In the genomic region with DNA sequence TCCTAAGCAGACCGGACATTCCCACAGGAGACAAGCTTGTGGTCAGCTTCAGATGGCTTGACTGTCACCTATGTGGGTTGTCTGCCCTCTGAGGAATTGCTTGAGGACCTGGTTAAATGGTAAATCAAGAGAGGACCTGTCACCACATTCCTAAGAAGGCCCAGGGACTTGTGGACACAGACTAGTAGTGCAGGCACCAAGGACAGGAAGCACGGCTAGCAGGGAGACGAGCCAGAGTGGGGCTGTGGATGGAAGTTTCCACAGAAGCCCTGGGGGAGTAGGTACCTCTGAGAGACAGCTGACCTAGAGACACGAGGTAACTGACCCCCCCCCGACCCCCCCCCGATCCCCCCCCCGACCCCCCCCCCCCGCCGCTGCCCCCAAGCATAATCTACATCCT, we compare ENCODE assay signal across 11 mouse cellular contexts. TPM values are rescaled to one million over a fixed set of nuclear protein-coding genes. Genes with fewer than 3 reads are reported as not detected.
A peak's percentile ranks its signal among the peaks of the same experiment; 100 is the strongest.
DNase-seq lines count a peak whose midpoint lies in the region; ATAC-seq lines count a peak whose summit lies in the region.
"Had no signal": no experiment of that assay in that cellular context is flagged by ENCODE, and none has a peak within 500 bp of the region (broad histone marks: within the 10 kb centered on the region; RNA-seq: fewer than 3 reads in every experiment).

No protein-coding gene starts in this region.

- H3K4me2 ChIP-seq in midbrain, embryonic 11.5 days, result no peak overlapping the region
- no peak overlapping the region for H3K4me2 ChIP-seq in hindbrain, embryonic 16.5 days (ENCODE audit: low read length)
- H3K4me2 ChIP-seq in stomach, embryonic 16.5 days (ENCODE audit: low read depth, low read length), result no peak overlapping the region

- WGBS in midbrain, embryonic 10.5 days, result 50% methylated on average over 7 of the region's 9 CpGs
- WGBS in midbrain, embryonic 11.5 days, result 60% methylated on average over 3 of the region's 9 CpGs
- 44% methylated on average over 5 of the region's 9 CpGs for WGBS in hindbrain, embryonic 16.5 days
- 23% methylated on average over 9 of the region's 9 CpGs for WGBS in stomach, embryonic 16.5 days

- peaks cover 44% of the 10 kb centered on the region for H3K4me1 ChIP-seq in midbrain, embryonic 10.5 days
- peaks cover 10% of the 10 kb centered on the region for H3K4me1 ChIP-seq in midbrain, embryonic 11.5 days (ENCODE audit: control insufficient read depth, insufficient read depth, low read length)
- H3K4me1 ChIP-seq in hindbrain, embryonic 16.5 days (ENCODE audit: control insufficient read depth, insufficient read depth, low read depth, low read length), result peaks cover 29% of the 10 kb centered on the region
- H3K4me1 ChIP-seq in stomach, embryonic 16.5 days (ENCODE audit: control insufficient read depth, insufficient read depth, low read length), result peaks cover 38% of the 10 kb centered on the region

- no peak for ATAC-seq in midbrain, embryonic 11.5 days (ENCODE audit: low FRiP score)
- ATAC-seq in hindbrain, embryonic 16.5 days, result no peak
- ATAC-seq in stomach, embryonic 16.5 days (ENCODE audit: insufficient read depth, low FRiP score), result no peak
- no peak for ATAC-seq in megakaryocyte progenitor cell, adult 5-6 weeks (replicated peaks; ENCODE audit: poor library complexity)

- H3K4me3 ChIP-seq in midbrain, embryonic 10.5 days, result no peak overlapping the region
- H3K4me3 ChIP-seq in midbrain, embryonic 11.5 days (ENCODE audit: low read depth, low read length), result no peak overlapping the region
- no peak overlapping the region for H3K4me3 ChIP-seq in hindbrain, embryonic 16.5 days (ENCODE audit: low read length)
- H3K4me3 ChIP-seq in stomach, embryonic 16.5 days (replicated peaks; ENCODE audit: low read length), result no peak overlapping the region

- no peaks in the 10 kb centered on the region for H3K27me3 ChIP-seq in midbrain, embryonic 10.5 days (ENCODE audit: low read depth, poor library complexity, severe bottlenecking)
- H3K27me3 ChIP-seq in midbrain, embryonic 11.5 days (ENCODE audit: control insufficient read depth, insufficient read depth, low read length), result no peaks in the 10 kb centered on the region
- H3K27me3 ChIP-seq in hindbrain, embryonic 16.5 days (replicated peaks; ENCODE audit: control insufficient read depth, insufficient read depth, low read length), result no peaks in the 10 kb centered on the region
- H3K27me3 ChIP-seq in stomach, embryonic 16.5 days (ENCODE audit: control insufficient read depth, insufficient read depth, low read length), result no peaks in the 10 kb centered on the region

- DNase-seq in embryo, embryonic 10.5 days (ENCODE audit: low spot score), result peak; percentile 31
- no peak for DNase-seq in embryo, embryonic 9.5 days (ENCODE audit: extremely low spot score)
- DNase-seq in midbrain, embryonic 10.5 days (ENCODE audit: low spot score), result no peak
- no peak for DNase-seq in midbrain, embryonic 11.5 days (ENCODE audit: low spot score, missing footprints)
- DNase-seq in testis, postnatal 14 days (ENCODE audit: low spot score), result no peak
- DNase-seq: gastrocnemius, postnatal 36 days; lung, adult 2 months; right cerebral cortex, adult 18-20 months had no signal

- H3K36me3 ChIP-seq in midbrain, embryonic 10.5 days, result no peaks in the 10 kb centered on the region
- no peaks in the 10 kb centered on the region for H3K36me3 ChIP-seq in midbrain, embryonic 11.5 days (ENCODE audit: control insufficient read depth, insufficient read depth, low read length)
- H3K36me3 ChIP-seq in hindbrain, embryonic 16.5 days (ENCODE audit: control insufficient read depth, insufficient read depth, low read length), result no peaks in the 10 kb centered on the region
- no peaks in the 10 kb centered on the region for H3K36me3 ChIP-seq in stomach, embryonic 16.5 days (ENCODE audit: control insufficient read depth, insufficient read depth, low read length)

- H3K27ac ChIP-seq in midbrain, embryonic 10.5 days (replicated peaks), result peak overlapping the region; percentile 63
- no peak overlapping the region for H3K27ac ChIP-seq in midbrain, embryonic 11.5 days (ENCODE audit: low read depth, low read length)
- 0 out of 2 replicates have a peak overlapping the region, but pooled peaks have one; percentile 41 for H3K27ac ChIP-seq in hindbrain, embryonic 16.5 days (ENCODE audit: low read depth, low read length)
- peak overlapping the region; percentile 28 for H3K27ac ChIP-seq in stomach, embryonic 16.5 days (ENCODE audit: low read length)

- H3K9ac ChIP-seq in midbrain, embryonic 11.5 days (ENCODE audit: low read length), result no peak overlapping the region
- H3K9ac ChIP-seq in hindbrain, embryonic 16.5 days (ENCODE audit: low read depth, low read length), result no peak overlapping the region
- no peak overlapping the region; the same call in 1 of the 2 replicates for H3K9ac ChIP-seq in stomach, embryonic 16.5 days (ENCODE audit: low read length)

- no peaks in the 10 kb centered on the region for H3K9me3 ChIP-seq in midbrain, embryonic 10.5 days (replicated peaks)
- H3K9me3 ChIP-seq in midbrain, embryonic 11.5 days (ENCODE audit: control insufficient read depth, low read length), result no peaks in the 10 kb centered on the region
- H3K9me3 ChIP-seq in hindbrain, embryonic 16.5 days (ENCODE audit: control insufficient read depth, low read length), result no peaks in the 10 kb centered on the region
- H3K9me3 ChIP-seq in stomach, embryonic 16.5 days (replicated peaks; ENCODE audit: control insufficient read depth, low read length), result no peaks in the 10 kb centered on the region

RNA-seq across cellular contexts. Expression of gene Dlg5, which starts 39.4 kb away (rescaled TPM):
- 11.3 and 11.7 TPM in 2 replicates for polyA plus RNA-seq in midbrain, embryonic 10.5 days (2016; fragmentation: Nextera tagmentation; extraction: Ambion mirVana)
- 19.3 and 20.5 TPM in 2 replicates for polyA plus RNA-seq in midbrain, embryonic 11.5 days (2014; fragmentation: Nextera tagmentation; extraction: Ambion mirVana)
- 18.4 and 21.0 TPM in 2 replicates for polyA plus RNA-seq in hindbrain, embryonic 16.5 days (2015; fragmentation: Nextera tagmentation; extraction: Ambion mirVana)
- 12.3 and 12.4 TPM in 2 replicates for polyA plus RNA-seq in stomach, embryonic 16.5 days (2015; fragmentation: Nextera tagmentation; extraction: Ambion mirVana)
- not detected in 2 replicates for total RNA-seq in megakaryocyte progenitor cell, adult 5-6 weeks (2015)
- 1.1 TPM in 1 of 2 replicates, not detected in the other for total RNA-seq in megakaryocyte progenitor cell, adult 5-6 weeks (2017)
